Mouse (Mus musculus): ENCODE data around the gene Ssr3.
"Not testable (repeated sequence)": the region's sequence is repeated elsewhere in the genome, so short reads cannot be mapped to it uniquely, and the experiment has no call there.

- TF ChIP-seq POLR2A (IDR thresholded peaks at IDR 0.05; ENCODE audit: borderline replicate concordance, insufficient read depth, low read length); CTCF (IDR thresholded peaks at IDR 0.05; ENCODE audit: borderline replicate concordance, insufficient read depth, low read depth, low read length): not testable (repeated sequence)
Measured at GRCm38 (mm10) chr3:65395111-65395510, 2.7 kb upstream of the Ssr3 start.

Measured in cerebellum, adult 2 months (tissue).